Mouse (Mus musculus) embryo, embryonic 10 days (tissue): ENCODE data around the gene Shc4.
A peak's percentile ranks its signal among the peaks of the same experiment; 100 is the strongest.

Source experiments
- DNase-seq: peaks from one replicate; pipeline ENCODE4 v3.0.0-alpha.2; 2015; ENCODE audit warnings: low spot score

Gene Shc4

DNA sequence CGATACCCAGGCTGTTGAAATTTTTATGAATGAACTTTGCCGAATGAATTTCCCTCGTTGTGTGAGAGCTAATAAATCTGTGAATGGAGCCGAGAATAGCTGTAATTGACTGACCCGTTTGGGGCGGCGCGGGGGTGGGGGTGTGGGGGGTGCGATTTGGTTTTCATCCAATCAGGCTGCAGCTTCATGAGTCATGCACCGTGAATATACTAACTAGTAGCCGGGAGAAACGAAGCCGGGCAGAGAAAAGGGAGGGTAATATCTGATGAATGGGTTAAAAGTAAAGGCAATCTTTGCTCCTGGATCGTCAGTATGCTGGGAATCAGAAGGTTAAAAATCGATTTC, at the start of gene Shc4:
Gene Shc4, minus strand, starts transcription at position 63 of the 345 bp plus-strand sequence.
- peak; percentile 44 for DNase-seq

DNA sequence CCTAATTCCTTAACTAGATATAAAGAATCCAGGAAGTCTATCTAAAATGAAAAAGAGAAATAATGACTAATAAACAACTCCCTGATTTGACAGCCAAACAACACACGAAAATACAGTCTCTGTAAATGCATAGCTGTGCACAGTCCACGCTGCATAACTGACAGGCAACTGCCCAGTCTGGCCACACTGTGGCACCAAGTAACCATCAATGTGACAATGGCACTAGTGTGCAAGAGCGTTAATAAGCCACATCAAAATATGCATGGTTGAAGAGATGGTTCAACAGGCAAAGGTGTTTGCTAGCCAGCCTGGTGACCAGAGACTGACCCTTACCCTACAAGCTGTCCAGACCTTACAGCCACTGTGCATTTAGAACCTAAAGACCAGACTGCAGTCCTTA, 41.1 kb upstream of the Shc4 start:
- DNase-seq = peak; percentile 21

DNA sequence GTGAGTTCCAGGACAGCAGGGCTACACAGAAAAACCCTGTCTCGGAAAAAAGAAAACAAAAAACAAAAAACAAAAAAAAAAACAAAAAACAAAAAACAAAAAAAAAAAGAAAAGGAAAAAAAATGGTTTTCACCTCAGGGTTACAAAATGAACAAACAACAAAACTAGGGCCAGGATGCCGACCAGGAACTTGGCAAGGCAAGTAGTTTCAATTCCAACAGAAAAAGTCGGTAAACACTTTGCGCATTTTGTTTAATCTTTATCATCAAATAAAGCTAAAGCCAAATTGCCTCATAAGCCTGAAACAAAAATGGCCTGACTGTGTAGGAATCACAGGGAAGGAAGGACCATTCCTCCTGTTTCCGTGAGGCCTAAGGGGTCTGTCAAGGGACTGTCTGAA, 40.6 kb upstream of the Shc4 start:
- no peak for DNase-seq

DNA sequence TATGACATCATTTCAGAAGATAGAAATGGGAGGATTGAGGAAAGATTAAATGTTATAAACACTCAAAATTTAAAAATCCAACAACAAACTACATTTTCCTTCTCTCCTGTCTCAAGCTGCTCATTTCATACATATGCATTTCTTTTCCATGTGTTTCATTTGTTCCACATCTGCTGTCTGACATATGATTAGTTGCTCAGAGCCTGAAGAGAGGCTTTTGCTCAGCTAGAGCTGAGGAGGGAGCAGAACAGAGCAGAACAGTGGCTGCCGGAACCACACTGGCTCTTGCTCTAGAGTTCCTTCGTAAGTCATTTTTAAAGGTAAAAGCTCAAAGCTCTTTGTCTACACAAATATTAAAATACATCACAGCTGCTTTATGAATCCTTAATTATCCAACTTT, 25.4 kb upstream of the Shc4 start:
- no peak for DNase-seq

DNA sequence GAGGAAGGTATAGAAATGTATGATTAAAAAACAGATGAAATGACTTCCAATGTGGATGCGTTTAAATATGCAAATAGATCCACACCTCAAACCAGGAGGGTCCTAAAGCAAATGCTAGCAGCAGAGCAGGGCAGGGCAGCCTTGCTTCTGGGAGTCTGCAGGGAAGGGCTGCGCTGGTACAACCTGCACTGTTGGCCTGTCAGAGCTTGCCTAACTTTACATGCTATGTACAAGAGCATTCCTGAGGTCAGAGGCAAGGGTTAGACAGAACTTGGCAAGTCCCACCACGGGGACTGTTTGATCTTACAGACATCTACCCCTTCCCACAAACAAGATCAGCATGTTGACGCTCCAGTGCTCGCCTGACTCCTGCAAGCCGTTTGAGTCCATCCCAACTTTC, 15.4 kb upstream of the Shc4 start:
- DNase-seq = no peak

DNA sequence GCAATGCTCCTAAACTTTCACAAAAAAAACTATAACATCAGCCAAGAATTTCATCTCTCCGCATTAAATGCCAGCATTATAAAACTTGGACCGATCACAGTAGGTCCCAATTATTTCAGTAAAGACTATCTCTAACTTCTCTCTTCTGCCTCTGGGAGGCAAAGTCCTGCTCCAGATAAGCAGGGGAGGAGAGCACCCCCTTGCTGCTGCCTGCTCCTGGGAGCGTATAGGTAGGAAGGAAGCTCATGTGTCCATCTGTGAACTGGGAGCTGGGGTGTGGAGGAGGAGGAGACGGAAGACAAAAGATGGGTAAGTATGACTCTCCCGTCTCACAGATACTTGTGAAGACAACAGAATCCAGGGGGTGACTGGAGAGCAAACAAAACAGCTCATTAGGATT, 14.8 kb upstream of the Shc4 start:
- no peak for DNase-seq

DNA sequence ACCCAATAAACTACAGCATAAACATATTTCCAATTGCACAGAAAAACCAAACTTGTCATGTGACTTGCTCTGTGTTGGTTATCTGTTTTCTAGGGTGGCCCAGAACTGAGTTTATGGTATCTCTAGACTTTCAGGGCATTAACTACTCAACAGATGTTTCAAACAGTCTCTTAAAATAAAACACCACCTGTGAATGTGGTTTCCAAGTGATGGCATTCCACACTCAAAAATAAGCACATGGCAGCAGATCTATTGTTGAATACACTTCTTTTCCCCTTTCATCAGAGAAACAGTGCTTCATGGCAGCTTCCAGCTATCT, 12.0 kb upstream of the Shc4 start:
- DNase-seq = no peak

DNA sequence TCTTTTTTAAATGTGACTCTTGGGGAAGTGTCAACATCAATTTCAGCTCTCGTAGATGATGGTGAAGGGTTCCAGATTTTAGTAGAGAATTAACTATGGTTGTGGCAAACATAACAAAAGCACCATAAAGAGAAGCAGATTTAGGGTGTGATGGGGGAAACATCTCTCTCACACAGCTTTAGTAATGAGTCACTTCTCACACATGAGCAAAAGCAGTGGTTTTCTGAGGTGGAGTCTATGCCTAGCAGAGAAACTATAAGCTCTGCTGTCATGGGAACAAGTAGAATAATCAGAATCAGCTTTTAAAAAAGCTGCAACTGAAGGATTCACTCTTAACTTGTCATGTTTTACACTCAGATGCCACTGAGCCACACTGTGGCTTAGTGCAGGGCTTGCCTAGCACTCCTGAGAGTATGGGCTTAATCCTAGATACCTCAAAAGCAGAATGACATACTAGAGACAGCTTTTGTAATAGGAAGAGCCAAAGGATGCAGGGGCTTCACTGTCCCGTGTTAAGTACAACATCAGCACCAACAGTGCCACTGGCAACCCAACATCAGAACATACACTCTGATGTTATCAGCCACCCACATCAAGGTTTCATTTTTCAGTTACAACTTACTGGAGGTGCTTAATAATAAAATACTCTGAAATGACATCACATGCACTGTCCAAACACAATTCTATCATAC, 11.5 kb upstream of the Shc4 start:
- no peak for DNase-seq

DNA sequence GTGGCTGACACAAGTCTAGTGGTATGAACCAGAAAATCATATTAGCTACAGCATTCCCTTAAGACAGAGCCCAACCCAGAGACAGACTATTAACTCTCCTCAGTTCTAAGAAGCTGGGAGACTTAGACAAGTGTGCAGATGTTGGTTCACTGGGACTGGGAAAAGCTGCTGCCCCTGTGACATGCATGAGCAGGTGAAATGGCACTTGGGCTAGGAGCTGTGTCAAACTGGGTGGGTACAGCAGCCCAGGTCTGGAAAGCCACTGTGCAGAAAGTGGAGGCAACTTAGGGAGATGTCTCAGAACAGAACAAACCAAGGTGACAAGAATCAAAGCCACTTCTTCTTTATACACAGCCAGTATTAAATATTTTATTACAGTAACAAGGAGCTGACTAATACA, 10.8 kb upstream of the Shc4 start:
- DNase-seq = no peak

DNA sequence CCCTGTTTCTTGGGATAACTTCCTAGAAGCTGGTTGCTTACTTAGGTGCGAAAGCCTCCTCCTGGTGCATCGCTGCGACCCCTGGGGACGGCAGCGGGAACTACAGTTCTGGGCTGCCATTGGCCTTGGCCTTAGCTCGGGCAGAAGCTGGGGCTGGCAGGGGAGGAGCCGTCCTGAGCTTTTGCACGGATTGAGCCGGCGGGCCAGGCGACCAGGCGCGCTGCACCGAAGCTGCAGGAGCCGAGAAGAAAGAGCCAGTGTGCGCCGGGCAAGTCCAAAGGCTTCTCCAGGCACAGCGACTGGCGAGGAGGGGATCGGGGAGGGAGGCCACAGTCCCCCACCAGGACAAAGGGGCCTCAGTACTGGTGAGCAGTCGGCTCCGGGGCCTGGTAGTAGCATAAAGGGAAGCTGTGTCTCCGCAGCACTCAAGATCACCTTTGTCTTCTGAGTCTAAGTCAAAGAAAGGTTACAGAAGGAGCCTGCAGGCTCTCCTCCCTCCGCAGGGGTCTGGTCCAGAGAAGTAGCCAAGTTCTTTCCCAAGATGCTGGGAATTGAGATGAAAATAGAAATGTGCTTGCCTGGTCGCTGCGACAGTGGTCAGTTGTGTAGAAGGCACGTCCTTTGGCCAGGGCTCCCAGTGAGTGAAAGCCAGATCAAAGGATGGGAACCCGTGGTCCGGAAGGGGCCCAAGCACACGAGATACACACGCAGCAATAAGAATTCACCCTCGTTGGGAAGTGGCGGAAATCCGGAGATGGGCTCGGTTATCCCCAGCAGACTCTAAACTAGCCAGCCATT, 8.0 kb upstream of the Shc4 start:
- DNase-seq = peak; percentile 98

DNA sequence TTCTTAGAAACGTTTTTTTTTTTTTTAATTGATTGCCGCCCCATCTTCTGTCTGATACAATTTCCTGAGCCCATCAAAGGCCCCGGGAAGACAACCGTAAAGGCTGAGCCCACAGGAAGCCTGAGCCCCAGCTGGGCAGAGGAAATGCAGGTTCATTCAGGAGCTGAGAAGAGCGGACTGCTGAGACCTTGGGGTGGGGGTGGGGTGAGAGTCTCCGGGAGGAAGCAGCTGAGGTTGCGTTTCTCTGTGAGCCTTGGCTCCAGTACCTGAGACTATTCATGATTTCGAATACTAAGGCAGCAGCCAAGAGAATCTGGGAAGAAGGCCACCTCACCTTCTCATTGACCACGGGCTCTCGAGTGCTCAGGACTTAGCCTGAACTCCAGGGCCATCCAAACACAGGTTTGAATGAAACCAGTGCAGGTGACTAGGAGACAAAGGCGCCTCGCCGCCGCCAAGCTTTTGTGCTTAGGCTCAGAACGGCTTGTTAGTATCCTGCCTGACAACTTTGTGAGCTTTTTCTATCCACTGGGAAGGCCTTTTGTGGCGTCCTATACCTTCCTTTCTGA, 682 bp upstream of the Shc4 start:
- DNase-seq = peak; percentile 41

DNA sequence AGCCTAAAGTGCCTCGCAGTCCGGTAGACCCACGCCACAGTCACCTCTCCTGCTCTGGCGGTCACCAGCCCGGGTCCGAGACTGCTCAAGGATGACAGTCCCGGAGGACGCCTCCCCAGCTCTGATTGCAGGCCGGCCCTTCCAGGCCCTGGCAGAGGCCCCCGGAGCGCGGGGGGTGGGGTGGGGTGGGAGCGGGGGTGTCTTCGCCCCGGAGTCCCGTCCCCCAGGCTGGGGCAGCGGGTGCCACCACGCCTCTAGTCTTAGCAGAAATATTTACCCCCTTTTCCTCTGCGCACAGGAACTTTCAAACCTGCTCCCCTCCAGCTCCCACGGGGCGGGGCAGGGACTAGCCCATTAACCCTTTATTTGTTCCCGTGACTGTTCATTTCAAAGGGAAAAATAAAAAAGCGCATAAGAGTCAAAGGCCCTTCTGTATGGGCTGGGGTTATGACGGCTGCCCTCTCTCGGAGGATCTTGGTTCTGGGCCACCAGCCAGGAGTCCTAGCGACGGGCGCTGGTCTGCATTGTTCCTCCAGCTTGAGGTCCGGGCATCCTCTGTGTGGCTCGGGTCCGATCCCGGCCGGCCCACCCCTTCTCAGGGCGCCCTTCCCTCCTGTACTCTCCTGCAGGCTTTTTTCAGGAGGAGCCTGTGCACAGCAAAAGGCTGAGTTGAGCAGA, 401 bp downstream of the Shc4 start:
- DNase-seq = peak; percentile 67

DNA sequence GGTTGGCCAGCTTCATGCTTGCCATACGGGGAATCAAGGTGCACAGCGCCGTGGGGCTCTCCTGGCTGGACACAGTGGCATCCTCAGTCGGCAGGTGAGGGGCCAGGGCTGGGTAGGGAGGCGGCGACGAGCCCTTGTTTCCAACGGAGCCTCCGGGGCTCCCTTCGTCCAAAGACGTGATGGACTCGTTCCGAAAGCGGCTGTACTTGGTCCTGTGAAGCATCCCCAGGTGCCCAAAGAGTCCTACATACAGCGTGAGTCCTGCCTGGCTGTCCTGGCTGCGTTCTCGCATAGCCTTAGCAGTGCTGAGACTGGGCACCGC, 901 bp downstream of the Shc4 start:
- DNase-seq = peak; percentile 47

DNA sequence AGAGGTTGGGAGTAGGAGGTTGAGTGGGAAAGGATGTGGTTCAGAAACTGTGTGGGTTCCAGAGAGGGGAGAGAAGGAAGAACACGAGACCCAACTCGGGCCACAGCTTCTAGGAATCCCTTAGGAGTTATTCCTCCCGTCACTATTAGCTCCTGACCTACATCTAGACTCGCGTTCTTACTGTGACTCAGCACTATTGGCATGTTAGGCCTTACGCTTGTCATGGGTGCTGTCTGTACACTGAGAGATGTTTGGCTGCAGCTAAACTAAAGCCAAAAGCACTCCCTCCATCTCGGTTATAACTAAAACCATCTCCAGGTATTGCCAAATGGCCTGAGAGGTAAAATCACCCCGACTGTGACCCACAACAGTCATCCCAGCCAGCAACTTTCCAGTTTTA, 7.3 kb downstream of the Shc4 start:
- no peak for DNase-seq

DNA sequence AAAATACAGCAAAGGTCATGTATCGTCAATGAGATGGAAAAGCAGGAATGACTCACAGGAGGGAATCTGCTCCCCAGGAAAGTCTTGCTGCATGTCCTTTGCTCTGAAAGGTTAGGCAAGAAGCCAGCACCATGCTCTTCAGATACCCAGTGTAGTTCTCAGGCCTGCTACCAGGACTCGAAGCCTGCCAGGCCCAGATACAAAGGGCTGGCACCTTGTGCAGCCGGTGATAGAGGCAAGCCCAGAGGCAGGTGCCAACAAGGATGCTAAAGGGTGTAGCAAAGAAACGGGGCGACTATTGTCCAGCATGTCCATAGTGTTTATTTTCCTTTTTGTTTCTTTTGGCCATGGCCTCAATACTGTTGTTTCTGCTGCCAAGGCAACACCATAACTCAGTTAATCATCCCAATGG, 17.4 kb downstream of the Shc4 start:
- no peak for DNase-seq

DNA sequence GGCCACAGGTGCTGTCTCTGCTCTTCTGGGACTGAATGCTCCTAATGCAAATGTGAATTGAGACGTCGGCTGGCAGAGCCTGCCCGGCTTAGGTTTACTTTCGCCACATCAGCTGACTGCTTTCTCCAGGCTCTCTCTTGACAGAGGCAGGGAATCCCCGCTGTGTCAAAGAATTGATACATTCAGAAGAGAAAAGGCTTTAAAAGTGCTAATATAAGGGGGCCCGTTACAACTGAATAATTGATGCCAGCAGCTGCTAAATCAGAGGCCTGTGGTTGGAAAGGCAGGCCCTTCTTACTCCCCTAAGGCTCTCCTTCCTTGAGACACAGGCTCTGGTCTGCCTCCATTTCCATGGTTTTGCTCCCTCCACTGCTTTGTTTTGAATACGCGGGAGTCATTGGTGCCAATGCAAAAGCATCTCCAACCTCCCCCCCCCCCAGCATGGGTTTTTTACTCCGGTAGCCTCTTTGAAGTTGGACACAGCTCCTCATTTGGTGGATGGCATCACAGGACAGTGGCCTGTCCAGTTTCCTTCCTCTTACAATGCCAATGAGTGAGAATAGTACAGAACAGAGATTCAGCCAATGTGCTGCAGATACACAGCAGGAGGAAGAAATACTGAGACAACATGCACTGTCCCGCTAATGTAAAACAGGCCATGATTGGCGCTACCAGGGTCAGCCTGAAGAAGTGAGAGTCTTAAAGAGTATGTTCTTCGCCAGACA, 18.9 kb downstream of the Shc4 start:
- DNase-seq = peak; percentile 25

DNA sequence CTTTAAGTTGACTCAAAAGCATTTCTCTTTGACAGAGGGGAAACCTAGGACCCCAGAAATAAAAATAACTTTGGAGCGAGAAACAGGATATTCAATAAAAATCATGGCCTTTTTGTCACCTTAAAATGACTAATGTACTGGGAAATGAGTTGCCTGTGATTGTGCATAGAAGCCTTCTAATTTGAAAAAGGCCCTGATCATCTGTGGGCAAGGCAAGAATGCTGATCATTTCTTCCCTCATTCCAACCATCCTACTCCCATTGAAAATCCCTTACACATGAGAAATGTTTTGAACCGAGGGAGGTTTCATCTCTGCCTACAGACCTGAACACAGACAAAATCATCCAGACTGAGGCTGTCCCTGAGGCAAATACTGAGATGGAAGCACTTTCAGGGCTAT, 21.1 kb downstream of the Shc4 start:
- DNase-seq = no peak

DNA sequence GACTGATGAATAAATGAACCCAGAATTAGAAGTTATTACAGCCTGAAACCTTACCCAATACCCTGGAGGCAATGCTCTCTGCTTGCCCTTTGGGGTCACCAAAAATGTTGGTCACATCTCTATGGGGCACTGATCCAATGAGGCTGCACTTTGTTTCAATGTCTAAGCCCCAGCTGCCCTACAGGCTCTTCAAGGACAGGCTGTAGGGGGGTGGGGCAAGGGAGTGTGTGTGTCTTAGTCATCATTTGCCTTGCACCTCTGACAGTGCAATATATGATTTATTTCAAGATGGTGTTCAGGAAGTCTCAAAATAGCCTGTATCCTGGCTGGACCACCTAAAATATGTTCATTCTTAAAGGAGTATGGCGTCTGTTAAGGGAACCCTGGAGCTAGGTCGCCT, 22.3 kb downstream of the Shc4 start:
- no peak for DNase-seq

DNA sequence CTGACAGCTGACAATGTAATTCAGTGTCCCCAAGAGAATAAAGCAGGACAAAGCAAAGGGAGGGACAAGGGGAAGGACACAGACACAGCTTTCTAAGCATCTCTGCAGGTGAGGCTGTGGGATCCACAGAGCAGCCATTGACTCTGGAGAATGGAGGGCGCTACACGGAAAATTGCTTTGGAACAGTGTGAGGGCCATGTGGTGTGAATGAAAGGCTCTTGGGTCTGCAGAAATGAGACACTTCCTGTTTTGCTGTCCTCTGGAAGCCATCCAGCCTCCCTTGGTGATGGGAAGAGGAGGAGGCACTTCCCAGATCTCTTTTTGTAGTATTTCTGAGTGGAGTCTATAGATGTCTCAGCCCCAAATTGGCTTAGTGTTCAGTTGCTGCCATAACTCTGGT, 27.7 kb downstream of the Shc4 start:
- no peak for DNase-seq

DNA sequence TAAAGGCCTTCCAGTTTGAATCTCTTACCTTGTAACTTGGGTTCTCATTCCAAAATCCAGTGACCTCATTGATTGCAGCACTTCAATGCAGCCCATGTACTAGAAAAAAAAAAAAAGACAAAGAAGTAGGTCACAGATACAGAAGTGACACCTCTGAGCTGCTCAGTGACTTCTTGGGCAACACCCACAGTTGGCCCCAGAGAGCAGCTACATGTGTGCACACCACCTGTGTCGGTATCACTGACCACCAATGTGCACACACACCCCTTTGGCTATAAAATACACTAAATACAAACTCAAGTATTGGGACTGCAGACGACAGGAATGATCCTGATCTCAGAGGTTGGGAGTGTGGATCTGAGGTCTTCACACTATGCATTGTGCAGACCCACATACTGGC, 29.1 kb downstream of the Shc4 start:
- no peak for DNase-seq

DNA sequence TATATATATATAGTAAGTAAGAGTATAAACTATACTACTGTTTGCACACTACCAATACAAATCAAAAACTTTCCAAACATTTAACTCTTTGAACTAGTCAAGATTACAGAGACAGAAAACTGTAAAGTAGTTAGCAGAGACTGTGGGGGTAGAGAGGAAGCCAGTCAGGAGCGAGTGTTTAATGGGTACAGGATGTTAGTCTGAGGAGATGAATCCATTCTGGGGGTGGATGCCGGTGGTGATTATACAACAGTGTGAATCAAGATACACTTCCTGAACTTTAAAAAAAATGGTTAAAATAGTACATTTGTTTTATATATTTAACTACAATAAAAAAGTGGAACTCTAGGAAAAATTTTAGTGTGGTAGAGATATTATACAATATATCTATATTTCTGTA, 31.9 kb downstream of the Shc4 start:
- DNase-seq = no peak

DNA sequence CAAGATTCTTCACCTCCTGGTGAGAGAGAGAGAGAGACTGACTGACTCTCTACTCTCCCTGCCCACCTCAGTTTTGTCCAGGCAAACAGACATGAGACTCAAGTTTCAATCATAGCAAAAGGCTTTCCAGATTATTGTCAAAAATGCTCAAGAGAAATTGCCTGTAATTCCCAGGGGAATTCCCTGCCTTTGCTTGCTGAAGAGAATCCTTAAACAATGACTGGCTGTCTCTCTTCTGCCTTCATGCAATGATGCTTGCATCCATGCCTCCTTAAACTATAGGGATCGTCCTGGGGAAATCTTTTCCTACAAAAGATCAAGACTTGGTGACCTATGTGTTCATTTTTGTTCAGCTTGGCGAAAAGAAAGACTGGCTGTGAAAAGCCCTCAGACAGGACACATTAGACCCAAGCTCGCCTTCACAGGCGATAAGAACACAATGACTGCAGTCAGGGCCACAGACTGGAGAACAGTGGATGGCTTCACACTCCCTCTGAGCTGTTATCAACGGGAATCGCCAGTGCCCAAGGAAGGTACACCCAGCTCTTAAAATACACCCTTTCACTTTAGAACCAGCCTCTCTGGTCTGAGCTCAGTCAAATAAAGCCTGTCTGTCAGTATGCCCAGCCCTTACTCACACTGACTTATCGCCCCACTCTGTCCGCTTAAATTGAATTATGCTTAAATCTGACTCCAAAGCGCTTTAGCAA, 38.4 kb downstream of the Shc4 start:
- DNase-seq = no peak
